Comparison of ENCODE assay signal across 8 mouse cellular contexts in genomic region chr8:84010625-84011611, GRCm38 (mm10). TPM values are rescaled to one million over a fixed set of nuclear protein-coding genes. Genes with fewer than 3 reads are reported as not detected.
DNase-seq lines count a peak whose midpoint lies in the region; TF ChIP-seq lines count a peak whose summit lies in the region.

No protein-coding gene starts in this region.

- peak overlapping the region; percentile 62 for H3K27ac ChIP-seq in forebrain, embryonic 10.5 days

- TF ChIP-seq CTCF in E14TG2a.4 (conservative IDR thresholded peaks at IDR 0.05; ENCODE audit: low read length): no peak
- peak; percentile 69 for TF ChIP-seq CTCF in brain, embryonic 14.5 days (IDR thresholded peaks at IDR 0.05; ENCODE audit: borderline replicate concordance, extremely low read depth, insufficient read depth, insufficient read length)

- WGBS in forebrain, embryonic 10.5 days: 2% methylated on average over 83 of the region's 83 CpGs

- no peak for TF ChIP-seq POLR2A in brain, embryonic 14.5 days (IDR thresholded peaks at IDR 0.05; ENCODE audit: borderline replicate concordance, extremely low read depth, insufficient read depth, insufficient read length, poor library complexity, severe bottlenecking)

- intact Hi-C loops in heart, postnatal 14 days (cut with DNase I): loop anchor here (10.0 kb wide), 1 partner anchor 824 kb away; the partner anchor contains the start of gene Gadd45gip1

- H3K27me3 ChIP-seq in E14TG2a.4 (ENCODE audit: insufficient read depth, low read length): peaks cover 39% of the 10 kb centered on the region
- peaks cover 55% of the 10 kb centered on the region for H3K27me3 ChIP-seq in forebrain, embryonic 10.5 days (ENCODE audit: poor library complexity, severe bottlenecking)

- no peaks in the 10 kb centered on the region for H3K36me3 ChIP-seq in E14TG2a.4 (ENCODE audit: insufficient read depth, low read length)
- no peaks in the 10 kb centered on the region for H3K36me3 ChIP-seq in forebrain, embryonic 10.5 days (replicated peaks)

- peak; percentile 81 for DNase-seq in brain, embryonic 14.5 days (ENCODE audit: low read depth)
- peak; percentile 78 for DNase-seq in forebrain, embryonic 10.5 days (ENCODE audit: extremely low spot score, low spot score)
- peak; percentile 89 to 90 for DNase-seq in heart, postnatal 14 days
- DNase-seq in kidney, postnatal 36 days: peak; percentile 82 to 93
- DNase-seq in lung, postnatal 14 days: peak; percentile 83
- peak; percentile 59 for DNase-seq in retina, postnatal 7 days (ENCODE audit: low read depth, low spot score)
- peak; percentile 70 for DNase-seq in urinary bladder, adult 2 months (ENCODE audit: low spot score)

- H3K4me1 ChIP-seq in E14TG2a.4 (replicated peaks; ENCODE audit: low read depth, low read length): peaks cover 54% of the 10 kb centered on the region
- peaks cover 36% of the 10 kb centered on the region for H3K4me1 ChIP-seq in forebrain, embryonic 10.5 days

- H3K9me3 ChIP-seq in E14TG2a.4 (ENCODE audit: low read length): peaks cover 2% of the 10 kb centered on the region
- no peaks in the 10 kb centered on the region for H3K9me3 ChIP-seq in forebrain, embryonic 10.5 days

- H3K4me3 ChIP-seq in E14TG2a.4 (replicated peaks; ENCODE audit: low read length): peak overlapping the region; percentile 82
- H3K4me3 ChIP-seq in forebrain, embryonic 10.5 days: peak overlapping the region; percentile 58

RNA-seq across cellular contexts. Expression of gene 2210011C24Rik, which starts 1.1 kb away (rescaled TPM):
- polyA plus RNA-seq in brain, embryonic 14.5 days (2012; rRNA removed): 0.07 and 0.35 TPM in 2 replicates
- polyA plus RNA-seq in forebrain, embryonic 10.5 days (2016; fragmentation: Nextera tagmentation; extraction: Ambion mirVana): 0.42 and 0.79 TPM in 2 replicates
- 1 to 10 TPM; 1.8 to 2.3 TPM for total RNA-seq in heart, postnatal 14 days (2021)
- polyA plus RNA-seq in urinary bladder, adult 2 months (2012; rRNA removed): 0.14 and 0.15 TPM in 2 replicates

RNA-seq across cellular contexts. Expression of gene 1700067K01Rik, which starts 9.6 kb away (rescaled TPM):
- 0.27 and 0.37 TPM in 2 replicates for polyA plus RNA-seq in brain, embryonic 14.5 days (2012; rRNA removed)
- 0.49 and 0.63 TPM in 2 replicates for polyA plus RNA-seq in forebrain, embryonic 10.5 days (2016; fragmentation: Nextera tagmentation; extraction: Ambion mirVana)
- total RNA-seq in heart, postnatal 14 days (2021): under 1 TPM; 0.33 to 0.80 TPM
- polyA plus RNA-seq in urinary bladder, adult 2 months (2012; rRNA removed): 0.18 and 0.19 TPM in 2 replicates

RNA-seq across cellular contexts. Expression of gene Palm3, which starts 10.4 kb away (rescaled TPM):
- 1.3 and 3.7 TPM in 2 replicates for polyA plus RNA-seq in brain, embryonic 14.5 days (2012; rRNA removed)
- polyA plus RNA-seq in forebrain, embryonic 10.5 days (2016; fragmentation: Nextera tagmentation; extraction: Ambion mirVana): 7.8 and 8.2 TPM in 2 replicates
- total RNA-seq in heart, postnatal 14 days (2021): under 1 TPM; 0.26 to 0.27 TPM
- polyA plus RNA-seq in urinary bladder, adult 2 months (2012; rRNA removed): 0.21 and 0.24 TPM in 2 replicates

RNA-seq across cellular contexts. Expression of gene Samd1, which starts 13.4 kb away (rescaled TPM):
- 87.5 and 93.8 TPM in 2 replicates for polyA plus RNA-seq in brain, embryonic 14.5 days (2012; rRNA removed)
- polyA plus RNA-seq in forebrain, embryonic 10.5 days (2016; fragmentation: Nextera tagmentation; extraction: Ambion mirVana): 10.2 and 10.3 TPM in 2 replicates
- 10 to 100 TPM; 28.4 to 32.3 TPM for total RNA-seq in heart, postnatal 14 days (2021)
- 34.5 and 36.0 TPM in 2 replicates for polyA plus RNA-seq in urinary bladder, adult 2 months (2012; rRNA removed)

RNA-seq across cellular contexts. Expression of gene Il27ra, which starts 31.5 kb away (rescaled TPM):
- polyA plus RNA-seq in brain, embryonic 14.5 days (2012; rRNA removed): 0.48 and 0.50 TPM in 2 replicates
- polyA plus RNA-seq in forebrain, embryonic 10.5 days (2016; fragmentation: Nextera tagmentation; extraction: Ambion mirVana): 0.12 and 0.30 TPM in 2 replicates
- 1 to 10 TPM; 4.2 to 5.8 TPM for total RNA-seq in heart, postnatal 14 days (2021)
- 2.0 and 2.1 TPM in 2 replicates for polyA plus RNA-seq in urinary bladder, adult 2 months (2012; rRNA removed)

Comparison
In these comparisons a context has a peak if more than half of its experiments do, and no peak if none do; other contexts are left out.
1. Peak in every context shown above with its lines: DNase-seq, H3K4me3 ChIP-seq and H3K27ac ChIP-seq.